Mouse (Mus musculus) monocyte, adult 59 days (primary cell): ENCODE data around the gene Scgb1b27. TPM values are rescaled to one million over a fixed set of nuclear protein-coding genes. Genes with fewer than 3 reads are reported as not detected.

Experiments used
- total RNA-seq, 2 experiments: library from RNA; stranded (reverse); gene quantifications; one replicate each; pipeline ENCODE4 v1.2.4; 2023

Scgb1b27 gene
- total RNA-seq = not detected

DNA sequence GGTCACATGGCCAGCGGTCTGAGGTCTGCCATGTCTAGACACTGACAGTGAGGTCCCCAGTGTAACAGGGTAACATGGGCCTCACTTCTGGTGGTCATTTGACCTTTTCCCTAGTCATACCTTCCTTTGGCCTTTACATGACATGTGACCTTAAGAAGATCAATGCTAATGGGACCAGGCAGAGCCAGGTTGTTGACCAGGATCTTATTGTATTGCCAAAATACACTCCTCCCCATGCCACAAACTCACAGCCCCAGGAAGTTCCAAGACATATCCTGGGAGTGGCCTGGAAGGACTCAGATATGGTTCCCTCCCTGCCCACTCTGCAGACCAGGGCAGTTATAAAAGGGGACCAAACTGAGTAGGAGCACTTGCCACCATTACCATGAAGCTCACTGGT lies at the start of gene Scgb1b27:
Gene Scgb1b27 (plus strand): TSS at position 301 of the 400 bp plus-strand sequence.

GRCm38 (mm10) chr7:34013842-34014241 lies 7.4 kb upstream of the Scgb1b27 start, which contains the start of gene Scgb2b27:
Gene Scgb2b27 (minus strand): TSS chr7:34013942.

Other genes starting within 250 kb of the Scgb1b27 start
- not detected for gene Scgb2b26, start 76.4 kb upstream of the Scgb1b27 start, total RNA-seq
- not detected for gene Scgb2b27, start 7.5 kb upstream of the Scgb1b27 start, total RNA-seq
- not detected for gene Scgb1b30, start 73.9 kb downstream of the Scgb1b27 start, total RNA-seq
- 1 to 10 TPM; 1.1 to 1.7 TPM for gene Wtip, start 111.8 kb downstream of the Scgb1b27 start, total RNA-seq
- 10 to 100 TPM; 53.4 to 55.5 TPM for gene Uba2, start 148.1 kb downstream of the Scgb1b27 start, total RNA-seq
- 10 to 100 TPM; 26.0 to 31.0 TPM for gene Pdcd2l, start 175.2 kb downstream of the Scgb1b27 start, total RNA-seq
- 100 to 1,000 TPM; 331 to 386 TPM for gene Gpi1, start 208.9 kb downstream of the Scgb1b27 start, total RNA-seq
- gene Gm6096, start 229.6 kb downstream of the Scgb1b27 start, total RNA-seq = not detected